Mouse (Mus musculus) testis, postnatal 14 days (tissue): ENCODE measurements around the gene Oser1.
A peak's percentile ranks its signal among the peaks of the same experiment; 100 is the strongest.

Experiments used
- DNase-seq: peaks from one replicate; pipeline ENCODE4 v3.0.0; 2021; ENCODE audit warnings: low spot score

The Oser1 gene

DNA sequence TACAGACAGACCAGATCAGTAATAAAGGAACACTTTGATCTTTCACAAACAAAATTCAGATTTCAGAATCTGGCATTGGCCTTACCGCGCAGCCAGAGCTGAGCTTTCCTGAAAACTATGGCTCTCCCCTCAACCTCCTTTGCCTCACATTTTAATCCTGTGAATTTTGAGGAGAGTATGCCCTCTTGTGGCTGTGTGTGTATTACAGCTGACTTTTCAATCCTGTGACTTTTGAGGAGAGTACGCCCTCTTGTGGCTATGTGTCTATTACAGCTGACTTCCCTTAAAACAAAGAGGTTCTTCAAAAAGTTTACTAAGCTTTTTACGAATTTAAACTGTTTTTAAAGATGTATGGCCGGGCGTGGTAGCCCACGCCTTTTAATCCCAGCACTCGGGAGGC lies 23.3 kb downstream of the Oser1 start:
- peak; percentile 60 for DNase-seq

GRCm38 (mm10) chr2:163399222-163399621 lies 25.3 kb downstream of the Oser1 start:
- DNase-seq = peak; percentile 28

GRCm38 (mm10) chr2:163398770-163399169 lies 25.7 kb downstream of the Oser1 start:
- DNase-seq = no peak

DNA sequence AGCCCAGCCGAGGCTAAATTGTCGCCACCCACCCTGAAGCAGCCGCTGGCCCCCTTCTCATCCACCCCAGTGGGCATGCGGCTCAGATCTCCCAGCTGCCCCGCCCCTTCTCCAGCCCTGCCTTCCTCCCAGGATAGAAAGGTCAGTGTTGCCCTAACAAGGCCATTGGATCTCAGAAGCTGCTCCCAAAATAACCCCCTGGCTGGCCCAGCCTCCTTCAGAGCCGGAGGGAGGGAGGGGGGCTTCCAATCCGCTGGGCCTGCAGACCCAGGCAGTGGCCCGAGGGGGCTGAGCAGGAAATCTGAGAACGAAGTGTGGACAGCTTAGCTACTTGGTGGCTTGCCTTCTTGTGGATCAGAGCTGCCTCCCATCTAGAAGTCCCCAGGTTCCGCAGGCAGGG lies 26.6 kb downstream of the Oser1 start, which contains the start of gene Jph2:
Jph2 (minus strand) TSS at position 89 of the 400 bp plus-strand sequence.
- DNase-seq = peak; percentile 22

GRCm38 (mm10) chr2:163397071-163397470 lies 27.4 kb downstream of the Oser1 start:
- DNase-seq = no peak

- no peak for DNase-seq
These were observed 29.5 kb downstream of the Oser1 start for GRCm38 (mm10) chr2:163394977-163395376.

GRCm38 (mm10) chr2:163393976-163394375 lies 30.5 kb downstream of the Oser1 start:
- no peak for DNase-seq

DNA sequence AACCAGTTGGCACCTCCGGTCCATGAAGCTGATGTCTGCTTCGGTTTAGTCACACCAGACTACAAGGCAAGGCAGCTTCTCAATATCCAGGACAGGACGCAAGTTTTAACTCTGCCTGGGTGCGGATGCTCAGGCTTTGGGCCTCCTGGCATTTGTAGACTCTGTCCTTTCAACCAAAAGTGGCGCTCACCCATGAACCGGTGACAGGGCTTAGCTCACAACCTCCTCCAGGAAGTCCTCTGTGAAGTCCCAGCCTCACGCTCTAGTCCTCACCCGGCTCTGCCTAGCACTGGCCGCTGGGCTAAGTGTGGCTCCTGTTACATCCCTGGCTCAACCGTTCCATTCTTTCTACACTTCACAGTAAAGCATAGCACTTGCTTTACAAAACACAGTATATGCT lies 31.3 kb downstream of the Oser1 start:
- no peak for DNase-seq

GRCm38 (mm10) chr2:163392436-163392835 lies 32.1 kb downstream of the Oser1 start:
- no peak for DNase-seq

- DNase-seq = peak; percentile 75
These were observed 37.9 kb downstream of the Oser1 start for GRCm38 (mm10) chr2:163386423-163387190.

- DNase-seq = no peak
These were observed 39.4 kb downstream of the Oser1 start for GRCm38 (mm10) chr2:163385126-163385525.

DNA sequence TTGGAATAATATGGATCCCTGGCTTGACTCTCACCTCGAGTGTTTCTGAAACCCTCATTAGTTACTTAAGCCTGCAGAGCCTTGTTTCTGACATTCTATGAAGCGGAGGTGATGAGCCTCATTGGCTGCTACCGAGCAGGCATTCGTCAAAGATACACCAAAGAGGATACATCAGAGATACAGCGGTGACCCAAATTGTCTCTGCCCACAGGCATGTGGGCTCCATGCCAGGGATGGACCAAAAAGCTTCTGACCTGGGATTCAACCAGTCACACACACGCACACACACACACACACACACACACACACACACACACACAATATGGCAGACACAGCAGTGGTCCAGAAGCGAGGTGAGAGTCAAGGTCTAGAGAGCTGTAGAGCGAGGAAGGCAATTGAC lies 43.3 kb downstream of the Oser1 start:
- DNase-seq = no peak

- no peak for DNase-seq
These were observed 45.1 kb downstream of the Oser1 start for GRCm38 (mm10) chr2:163379366-163379765.

DNA sequence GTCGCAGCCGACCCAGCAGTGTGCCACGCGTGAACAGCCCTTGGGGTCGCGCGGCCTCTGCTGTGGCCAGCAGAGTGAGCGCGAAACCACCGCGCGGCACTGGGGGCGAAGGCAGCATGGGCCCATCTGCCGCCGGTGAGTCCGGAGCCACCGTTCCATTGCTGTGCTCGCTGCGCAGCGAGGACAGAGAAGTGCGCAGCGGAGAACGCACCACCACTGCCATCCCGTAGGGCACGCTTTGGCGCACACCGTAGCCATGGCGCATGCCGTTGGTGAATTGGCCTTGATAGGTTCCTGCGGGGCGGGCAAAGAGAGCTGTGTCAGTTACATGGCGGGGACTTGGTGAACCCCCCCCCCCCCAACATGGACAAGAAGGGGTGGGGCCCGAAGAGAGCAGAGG lies 48.4 kb downstream of the Oser1 start:
- DNase-seq = no peak

DNA sequence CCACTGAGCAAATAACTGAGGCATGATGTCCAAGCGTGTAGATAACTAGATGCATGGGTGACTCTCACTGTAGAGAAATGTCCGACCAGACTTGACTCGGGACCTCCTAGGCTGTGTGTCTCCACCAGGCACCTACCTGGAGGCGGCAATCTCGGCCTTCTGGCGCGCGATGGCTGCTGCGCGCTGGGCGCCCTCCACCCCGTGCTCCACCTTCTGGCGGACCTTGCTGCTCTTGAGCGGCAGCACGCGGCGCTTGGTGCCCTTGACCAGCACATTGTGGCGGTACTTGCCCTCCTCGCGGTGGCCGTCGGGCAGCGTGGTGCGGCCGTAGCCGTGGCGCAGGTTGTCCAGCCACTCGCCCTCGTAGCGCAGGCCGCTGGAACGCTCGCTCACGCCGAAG lies 49.0 kb downstream of the Oser1 start:
- DNase-seq = no peak

DNA sequence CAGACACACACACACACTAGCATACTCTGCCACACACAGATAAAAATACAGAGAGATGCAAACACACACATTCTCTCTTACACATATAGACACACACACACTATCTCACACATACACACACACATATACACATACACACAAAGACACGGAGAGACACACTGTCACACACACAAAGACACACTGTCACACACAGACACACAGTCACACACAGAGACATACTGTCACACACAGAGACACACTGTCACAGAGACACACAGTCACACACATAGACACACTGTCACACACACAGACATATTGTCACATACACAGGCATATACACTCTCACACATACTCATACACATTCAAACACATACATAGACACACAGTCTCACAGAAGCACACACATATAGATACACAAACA lies 51.9 kb downstream of the Oser1 start:
- DNase-seq = no peak

DNA sequence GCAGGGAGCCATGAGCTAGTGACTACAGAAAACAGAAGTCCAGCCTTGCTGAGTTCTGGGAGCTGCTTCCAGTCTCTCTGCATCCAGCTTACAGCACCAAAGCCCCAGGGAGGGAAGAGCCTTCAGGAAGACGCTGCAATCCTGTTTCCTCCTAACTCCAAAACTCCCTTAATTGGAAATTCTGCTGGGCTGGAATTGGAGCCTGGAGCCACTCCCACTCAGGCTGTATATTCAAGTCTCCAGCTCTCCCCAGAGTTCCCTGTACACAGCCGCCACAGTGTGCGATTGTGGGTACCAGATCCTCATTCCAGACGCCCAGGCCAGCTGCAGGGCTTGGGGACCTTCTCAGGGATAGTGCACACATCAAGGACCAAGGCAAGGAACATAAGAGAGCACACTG lies 54.3 kb downstream of the Oser1 start:
- no peak for DNase-seq

GRCm38 (mm10) chr2:163364785-163365541 lies 59.5 kb downstream of the Oser1 start:
- DNase-seq = no peak

DNA sequence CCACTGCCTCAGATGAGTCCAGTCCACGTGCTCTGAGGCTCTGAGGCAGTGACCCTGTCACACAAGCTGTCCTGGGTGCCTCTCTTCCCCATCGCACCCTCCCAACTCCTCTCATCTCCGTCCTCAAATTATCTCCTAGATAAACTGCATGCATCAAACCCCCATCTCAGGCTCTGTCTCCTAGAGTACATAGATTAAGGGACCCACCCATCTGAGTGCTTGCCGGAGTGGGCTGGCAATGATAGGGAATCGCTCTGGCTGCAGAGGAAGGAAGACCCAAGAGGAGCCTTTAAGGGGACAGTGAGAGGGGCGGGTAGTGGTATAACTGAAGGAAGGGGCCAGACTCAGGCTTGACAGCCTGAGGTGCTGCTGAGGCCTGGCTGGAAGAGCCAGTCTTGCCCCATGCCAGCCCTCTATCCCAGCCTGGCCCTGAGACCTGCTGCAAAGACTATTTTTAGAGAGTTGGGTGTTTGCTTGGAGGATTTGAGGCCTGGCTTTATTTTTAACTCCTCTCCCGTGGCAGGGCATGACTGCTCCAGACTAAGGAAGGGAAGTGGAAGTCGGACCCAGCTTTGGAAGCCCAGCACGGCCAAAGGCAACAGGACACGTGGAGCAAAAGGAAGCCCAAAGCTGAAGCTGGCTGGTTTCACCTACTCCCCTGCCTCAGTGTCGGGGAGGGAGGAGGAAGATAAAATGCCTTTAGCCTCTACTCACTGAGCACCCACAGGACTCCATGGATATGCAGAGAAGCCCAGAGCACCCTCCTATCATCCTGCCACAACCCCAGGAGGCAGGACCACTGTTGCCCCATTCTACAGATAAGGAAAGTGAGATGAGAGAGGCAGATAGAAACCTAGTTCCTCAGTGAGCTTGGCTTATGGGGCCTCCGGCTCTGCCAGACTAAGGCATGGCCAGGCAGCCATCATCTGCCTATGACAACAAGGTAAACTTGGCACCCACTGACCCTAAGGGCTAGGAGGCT lies 61.3 kb downstream of the Oser1 start:
- no peak for DNase-seq

DNA sequence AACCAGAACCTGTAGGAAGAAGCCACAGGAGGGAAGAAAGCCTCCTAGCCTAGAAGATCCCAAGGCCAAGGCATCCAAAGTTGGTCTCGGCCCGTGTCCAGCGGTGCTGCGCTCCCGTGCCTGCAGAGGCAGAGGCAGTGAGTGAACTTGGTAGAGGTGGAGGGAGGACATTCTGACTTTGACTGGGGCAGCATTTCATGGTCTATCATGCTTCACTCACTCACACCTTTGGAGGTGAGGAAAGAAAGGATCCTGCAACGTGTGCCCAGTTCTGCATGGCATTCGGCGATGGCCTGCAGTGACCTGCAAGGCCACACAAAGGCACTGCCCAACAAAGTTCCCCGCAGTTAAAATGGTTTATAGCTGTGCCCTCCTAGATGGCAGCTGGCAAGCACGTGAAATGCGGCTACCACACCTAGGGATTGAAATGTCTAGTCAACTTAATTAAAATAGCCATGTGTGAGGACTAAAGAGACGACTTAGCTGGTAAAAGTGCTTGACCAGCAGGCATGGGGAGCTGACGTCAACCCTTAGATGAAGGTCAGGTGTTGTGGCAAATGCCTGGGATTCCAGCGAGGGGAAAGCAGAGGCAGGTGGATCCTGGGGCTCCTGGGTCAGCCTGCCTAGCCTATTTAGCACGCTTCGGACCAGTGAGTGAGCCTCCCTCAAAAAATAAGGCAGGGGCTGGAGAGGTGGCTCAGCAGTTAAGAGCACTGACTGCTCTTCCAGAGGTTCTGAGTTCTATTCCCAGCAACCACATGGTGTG lies 63.5 kb downstream of the Oser1 start:
- no peak for DNase-seq

GRCm38 (mm10) chr2:163359253-163359652 lies 65.2 kb downstream of the Oser1 start:
- DNase-seq = no peak
